Mouse (Mus musculus) adrenal gland, postnatal 4 days (tissue): ENCODE data around the gene Pidd1. TPM values are rescaled to one million over a fixed set of nuclear protein-coding genes. Genes with fewer than 3 reads are reported as not detected.
A peak's percentile ranks its signal among the peaks of the same experiment; 100 is the strongest.

Experiments used
- DNase-seq, 2 experiments: peaks; one replicate each; pipeline ENCODE4 v3.0.0; 2021 to 2022; ENCODE audit warnings: low spot score in 2 of 2, mixed read lengths in 2 of 2
- total RNA-seq, 2 experiments: library from RNA; stranded (reverse); gene quantifications; 2 replicates each; pipeline ENCODE4 v1.2.3; 2021

Gene Pidd1
- total RNA-seq, 2 experiments from 2014 or later: 8.4 to 12.6 TPM

DNA sequence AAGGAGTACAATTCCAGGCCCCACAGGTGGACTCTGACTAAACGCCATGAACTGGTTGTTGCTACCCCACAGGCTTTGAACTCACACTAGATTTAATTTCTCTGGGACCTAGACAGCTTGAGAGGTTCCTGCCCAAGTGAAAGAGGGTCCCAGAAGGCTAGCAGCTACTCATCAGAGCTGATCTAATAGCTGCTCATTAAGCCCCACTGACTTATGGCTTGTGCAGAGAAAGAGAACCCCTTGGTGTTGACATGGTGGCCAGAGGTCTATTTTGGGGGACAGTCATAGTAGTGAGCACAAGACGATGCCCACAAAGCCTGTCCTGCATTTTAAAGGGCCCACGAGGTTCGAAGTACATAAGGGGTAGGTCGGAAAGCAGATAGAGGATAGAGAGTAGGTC, 30.3 kb upstream of the Pidd1 start:
- DNase-seq: no peak

DNA sequence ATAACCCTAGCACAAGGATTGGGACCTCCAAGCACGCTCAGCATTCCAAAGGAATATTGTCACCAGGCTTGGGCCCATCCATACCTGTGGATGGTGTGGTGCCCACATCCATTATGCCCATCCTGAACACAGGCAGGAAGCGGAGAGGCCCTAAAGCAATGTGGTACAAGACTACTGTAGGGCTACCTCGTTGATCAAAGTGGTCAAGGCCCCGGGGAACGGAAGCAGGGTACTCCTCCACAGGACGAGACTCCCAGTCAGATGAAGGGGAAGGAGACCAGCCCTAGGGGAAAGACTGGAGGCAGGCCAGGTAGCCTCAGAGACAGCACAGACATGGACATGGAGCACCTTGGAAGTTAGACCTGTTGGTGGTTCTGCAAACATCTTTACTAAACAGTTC, 28.9 kb upstream of the Pidd1 start:
- DNase-seq: no peak

GRCm38 (mm10) chr7:141472226-141472625, 28.4 kb upstream of the Pidd1 start:
- DNase-seq: no peak

- no peak for DNase-seq
Measured at GRCm38 (mm10) chr7:141471236-141471635, 27.4 kb upstream of the Pidd1 start.

- no peak for DNase-seq
Measured at GRCm38 (mm10) chr7:141470637-141470944, 26.8 kb upstream of the Pidd1 start.

DNA sequence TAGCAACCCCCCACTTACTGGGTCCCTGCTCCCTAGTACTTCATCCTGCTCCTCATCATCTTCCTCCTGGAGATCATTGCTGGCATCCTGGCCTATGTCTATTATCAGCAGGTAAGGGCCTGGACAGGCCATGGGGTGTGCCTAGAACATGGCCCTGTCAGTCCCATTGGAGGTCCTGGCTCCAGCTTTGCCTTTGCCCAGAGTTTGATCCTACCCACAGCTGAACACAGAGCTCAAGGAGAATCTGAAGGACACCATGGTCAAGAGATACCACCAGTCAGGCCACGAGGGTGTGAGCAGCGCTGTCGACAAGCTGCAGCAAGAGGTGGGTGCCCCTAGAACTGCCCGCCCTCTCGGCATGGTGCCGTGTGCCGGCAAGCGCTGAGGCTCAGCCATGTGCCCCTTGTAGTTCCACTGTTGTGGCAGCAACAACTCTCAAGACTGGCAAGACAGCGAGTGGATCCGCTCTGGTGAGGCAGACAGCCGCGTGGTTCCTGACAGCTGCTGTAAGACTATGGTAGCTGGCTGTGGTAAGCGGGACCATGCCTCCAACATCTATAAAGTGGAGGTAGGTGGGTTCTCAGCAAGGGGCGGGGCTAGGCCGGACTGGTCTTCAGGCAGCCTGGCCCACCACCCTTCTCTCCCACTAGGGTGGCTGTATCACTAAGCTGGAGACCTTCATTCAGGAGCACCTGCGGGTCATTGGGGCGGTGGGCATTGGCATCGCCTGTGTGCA, 26.2 kb upstream of the Pidd1 start:
- DNase-seq: no peak

- DNase-seq: no peak
Measured at GRCm38 (mm10) chr7:141469352-141469751, 25.5 kb upstream of the Pidd1 start.

GRCm38 (mm10) chr7:141468522-141469211, 24.8 kb upstream of the Pidd1 start:
- DNase-seq: peak in 1 of 2 experiments; percentile 51

GRCm38 (mm10) chr7:141468164-141468521, 24.3 kb upstream of the Pidd1 start:
- DNase-seq: no peak

DNA sequence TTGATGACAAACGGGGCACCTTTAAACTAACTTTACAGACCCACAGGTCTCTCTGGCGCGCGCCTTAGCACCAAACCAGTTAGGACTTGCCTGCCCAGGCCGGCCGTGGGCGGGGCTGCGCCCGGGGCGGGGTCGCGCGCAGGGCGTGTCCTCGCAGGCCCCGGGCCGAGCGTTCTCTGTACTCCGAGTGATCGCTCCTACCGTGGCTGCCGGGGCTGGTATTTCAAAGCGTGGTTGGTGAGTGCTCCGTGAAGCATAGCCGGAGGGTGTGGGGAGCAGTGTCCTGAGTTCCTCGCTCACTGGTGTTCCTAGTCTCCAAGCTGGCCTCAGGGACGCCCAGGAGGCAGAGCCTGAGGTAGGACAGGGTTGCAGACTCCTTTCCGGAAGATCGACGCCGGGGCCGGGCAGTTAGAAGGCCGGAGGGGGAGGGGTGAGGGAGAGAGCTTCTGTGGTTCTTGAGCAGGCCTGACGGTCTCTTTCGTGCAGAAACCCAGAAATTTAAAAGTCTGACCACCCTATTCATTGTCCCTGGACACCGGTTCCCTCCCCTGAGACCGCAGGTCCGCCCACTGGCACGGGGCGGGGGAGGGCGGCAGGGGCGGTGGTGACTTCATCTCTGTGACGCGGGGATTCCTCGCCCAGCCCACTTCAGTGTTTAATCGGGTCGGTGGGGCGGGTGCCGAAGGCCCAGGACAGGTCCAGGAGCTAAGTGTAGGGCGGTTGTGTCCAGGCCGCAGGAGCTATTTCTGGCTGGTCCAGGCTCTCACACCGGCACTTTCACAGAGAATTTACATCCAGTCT, 23.6 kb upstream of the Pidd1 start, which contains the start of gene Cd151:
Cd151 (plus strand) TSS at position 163 of the 801 bp plus-strand sequence.
- peak; percentile 77 to 78 for DNase-seq

DNA sequence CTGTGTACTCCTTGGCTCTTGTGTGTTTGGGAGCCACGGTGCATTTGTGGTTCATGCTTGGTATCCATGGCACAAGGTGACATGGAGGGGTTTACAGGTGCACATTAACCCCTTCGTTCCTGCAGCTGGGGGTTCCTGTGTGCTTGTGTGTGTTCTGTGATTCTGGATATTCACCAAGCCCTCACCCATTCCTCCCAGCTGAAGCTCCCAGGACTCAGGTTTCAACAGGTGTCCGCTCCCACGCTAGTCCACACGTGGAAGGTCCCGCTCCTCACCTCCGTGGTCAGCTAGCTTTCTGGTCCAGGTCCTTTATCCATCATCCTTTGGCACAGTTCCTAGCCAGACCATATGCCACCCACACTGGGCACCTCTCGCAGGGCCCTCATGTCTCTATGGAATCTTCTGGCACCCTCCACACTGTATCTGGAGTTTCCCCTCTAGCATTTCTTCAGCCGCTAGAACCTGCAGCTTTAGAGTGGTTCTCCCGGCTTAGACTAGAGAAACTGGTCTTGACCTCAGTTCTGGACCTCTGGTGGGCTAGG, 22.9 kb upstream of the Pidd1 start:
- DNase-seq: no peak

DNA sequence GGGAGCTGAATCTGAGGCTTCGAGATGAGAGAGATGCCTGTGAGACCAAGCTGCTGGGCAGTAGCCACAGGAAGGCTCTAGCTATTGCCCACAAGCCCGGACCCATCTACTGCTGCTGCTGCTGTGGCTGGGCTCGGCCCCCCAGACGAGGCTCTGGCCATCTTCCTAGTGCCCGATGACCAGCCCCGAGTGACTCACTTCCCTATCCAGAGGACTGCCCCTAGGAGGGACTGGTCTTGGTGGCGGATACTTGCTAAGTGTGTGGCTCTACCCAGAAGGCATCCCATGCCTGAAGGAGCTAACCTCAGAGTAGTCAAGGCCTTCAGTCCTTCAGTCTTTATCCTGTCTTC, 22.2 kb upstream of the Pidd1 start:
- no peak for DNase-seq

DNA sequence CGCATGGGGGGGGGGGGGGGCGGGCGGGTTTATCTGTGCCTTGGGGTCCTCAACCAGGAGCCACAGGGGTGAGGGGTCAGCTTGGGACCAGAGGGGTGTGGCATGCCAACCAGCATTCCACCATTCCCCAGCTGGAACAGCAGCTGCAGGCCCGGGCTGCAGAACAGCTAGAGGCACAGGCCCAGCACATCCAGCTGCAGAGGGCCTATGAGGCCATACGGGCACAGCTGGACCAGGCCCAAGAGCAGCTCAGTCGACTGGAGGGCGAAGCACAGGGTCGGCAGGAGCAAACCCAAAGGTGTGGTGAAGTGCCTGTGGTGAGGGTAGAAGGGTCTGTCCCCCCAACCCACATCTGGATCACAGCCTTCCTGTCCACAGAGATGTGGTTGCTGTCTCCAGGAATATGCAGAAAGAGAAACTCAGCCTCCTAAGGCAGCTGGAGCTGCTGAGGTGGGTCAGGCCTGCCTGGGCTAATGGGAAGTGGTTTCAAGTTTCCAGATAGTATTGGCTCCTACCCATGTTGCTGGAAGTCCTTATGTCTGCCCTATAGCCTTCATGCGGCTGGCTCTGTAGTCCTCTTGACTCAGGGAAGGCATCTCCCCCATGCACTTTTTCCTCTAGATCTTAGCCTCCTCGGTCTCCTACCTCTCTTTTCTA, 21.7 kb upstream of the Pidd1 start:
- no peak for DNase-seq

- DNase-seq: peak in 1 of 2 experiments; percentile 5
Measured at GRCm38 (mm10) chr7:141464603-141465201, 20.9 kb upstream of the Pidd1 start.

- peak in 1 of 2 experiments; percentile 11 for DNase-seq
Measured at GRCm38 (mm10) chr7:141463824-141464602, 20.2 kb upstream of the Pidd1 start.

GRCm38 (mm10) chr7:141462333-141462821, 18.6 kb upstream of the Pidd1 start:
- DNase-seq: no peak

DNA sequence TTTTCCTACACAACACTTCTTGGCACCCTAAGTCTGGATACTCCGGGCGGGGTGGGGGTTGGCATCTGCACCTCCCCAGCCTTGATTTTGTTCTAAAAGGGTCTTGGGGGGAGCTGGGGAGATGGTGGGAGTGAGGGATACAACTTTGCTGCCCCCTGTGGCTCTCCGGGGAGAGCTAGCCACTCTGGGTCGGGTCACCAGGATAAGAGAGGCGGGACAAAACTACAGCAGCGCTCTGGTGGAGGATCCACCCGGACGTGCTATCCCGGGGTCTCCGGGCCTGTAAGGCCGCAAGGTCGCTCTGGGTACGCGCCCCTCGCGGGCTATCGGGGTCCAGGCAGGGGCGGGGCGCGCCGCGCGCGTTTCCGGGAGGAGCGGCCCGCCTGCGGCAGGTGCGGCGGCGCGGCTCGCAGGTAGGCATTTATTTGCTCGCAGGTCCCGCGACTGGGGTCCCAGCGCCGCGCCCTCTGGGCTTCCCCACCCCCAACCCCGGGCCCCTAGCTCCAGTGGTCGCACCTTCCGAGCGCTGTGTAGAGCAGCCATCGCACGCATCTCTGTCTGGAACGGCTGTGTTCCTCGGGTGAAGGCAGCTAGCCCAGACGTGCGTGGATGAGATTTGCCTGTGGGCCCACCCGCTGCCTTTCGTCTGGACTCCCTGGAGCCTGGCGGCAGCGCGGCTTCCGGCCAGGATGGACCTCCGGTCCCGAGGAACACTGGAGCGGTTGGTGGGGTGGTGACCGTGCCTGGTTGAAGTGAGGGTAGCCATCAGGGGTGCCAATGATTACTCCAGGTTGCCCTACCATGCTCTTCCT, 17.9 kb upstream of the Pidd1 start:
- peak in 1 of 2 experiments; percentile 2 for DNase-seq

DNA sequence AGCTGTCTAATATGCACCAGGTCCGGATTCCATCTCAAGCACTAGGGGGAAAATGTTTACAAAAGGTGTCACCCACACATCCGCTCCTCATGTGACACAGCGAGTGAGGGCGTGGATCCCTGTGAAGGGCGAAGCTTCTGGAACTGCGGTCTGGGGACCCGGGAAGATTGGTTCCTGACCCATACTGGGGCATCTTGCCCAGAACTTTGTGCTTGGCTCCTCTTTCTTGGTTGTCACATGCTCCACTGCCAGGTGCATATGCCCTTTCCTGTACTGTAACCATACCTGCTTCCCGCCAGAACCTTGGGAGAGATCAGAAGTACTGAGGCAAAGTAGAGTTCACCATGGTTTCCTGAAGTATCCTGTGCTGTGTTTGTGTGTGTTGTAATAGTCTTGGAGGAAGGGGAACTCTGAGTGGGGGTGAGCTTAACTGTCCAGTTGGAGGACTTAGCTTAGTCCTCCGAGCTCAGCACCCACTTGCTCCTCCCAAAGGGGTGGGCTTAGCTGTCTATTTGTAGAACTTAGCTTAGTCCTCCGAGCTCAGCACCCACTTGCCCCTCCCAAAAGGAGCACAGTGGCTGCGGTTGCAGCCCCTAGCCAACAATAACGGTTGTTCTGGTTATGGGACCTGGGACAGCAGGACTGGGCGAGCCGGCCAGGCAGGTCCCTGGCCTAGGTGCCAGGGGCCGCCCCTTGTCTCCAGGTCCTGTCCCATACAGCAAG, 16.7 kb upstream of the Pidd1 start, which contains the start of gene Cracr2b:
Cracr2b (plus strand) TSS at position 704 of the 723 bp plus-strand sequence.
- DNase-seq: no peak
